Mouse (Mus musculus): ENCODE measurements around the gene Dhx38.

The Dhx38 gene

DNA sequence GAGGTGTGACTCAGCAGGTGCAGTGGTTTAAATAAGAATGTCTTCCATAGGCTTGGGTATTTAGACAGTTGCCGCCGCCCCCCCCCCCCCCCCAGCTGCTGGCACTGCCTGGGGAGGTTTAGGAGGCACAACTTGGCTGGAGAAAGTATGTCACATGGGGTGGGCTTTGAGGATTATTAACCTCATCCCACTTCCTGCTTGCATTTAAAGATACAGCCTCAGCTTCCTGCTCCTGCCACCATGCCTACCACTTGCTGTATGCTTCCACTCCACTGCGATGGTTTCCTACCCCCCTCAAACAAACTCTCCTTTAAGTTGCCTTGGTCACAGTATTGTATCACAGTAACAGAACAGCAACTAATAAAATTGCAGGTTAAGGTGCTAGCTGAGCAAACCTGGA is 21.6 kb downstream of the Dhx38 start:
- DNase-seq = no peak

DNA sequence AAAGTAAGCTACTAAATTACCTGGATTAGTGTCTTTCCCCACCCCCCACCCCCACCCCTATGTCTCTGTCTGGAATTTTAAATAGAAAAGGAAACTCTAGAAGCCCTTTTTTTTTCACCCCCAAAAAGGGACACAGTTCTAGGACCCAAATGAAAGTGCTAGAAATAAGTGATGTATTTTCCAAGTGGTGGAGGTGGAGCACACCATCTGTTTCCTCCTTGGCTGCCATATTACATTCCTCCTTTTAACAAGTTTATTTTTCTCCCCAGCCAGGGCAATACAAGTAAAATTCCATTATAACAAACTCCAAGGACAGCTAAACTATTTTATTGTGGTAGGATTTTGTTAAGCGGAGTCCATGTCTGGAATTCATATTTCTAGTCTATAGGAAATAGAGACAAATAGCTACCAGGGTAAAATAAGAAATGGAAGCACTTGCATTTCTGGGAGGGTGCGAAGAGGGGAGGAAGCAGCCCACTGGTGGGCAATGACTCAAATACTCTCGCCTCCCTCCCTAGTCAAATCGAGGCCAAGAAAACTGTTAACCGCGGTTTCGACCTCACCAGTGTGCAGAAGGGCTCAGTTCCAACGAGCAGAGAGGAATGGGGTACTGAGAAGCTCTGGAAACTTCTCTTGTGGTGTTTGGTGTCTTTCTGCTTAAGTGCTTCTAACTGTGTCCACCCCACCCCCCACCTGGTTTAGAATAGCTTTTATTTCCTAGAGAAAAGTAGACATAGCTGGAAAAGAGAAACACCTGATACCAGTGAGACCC is 22.7 kb downstream of the Dhx38 start:
- no peak for DNase-seq

GRCm38 (mm10) chr8:109542165-109542564 is 23.5 kb downstream of the Dhx38 start:
- DNase-seq = no peak

- DNase-seq = peak; percentile 67 to 82
Observed at GRCm38 (mm10) chr8:109536703-109537102, 29.0 kb downstream of the Dhx38 start.

DNA sequence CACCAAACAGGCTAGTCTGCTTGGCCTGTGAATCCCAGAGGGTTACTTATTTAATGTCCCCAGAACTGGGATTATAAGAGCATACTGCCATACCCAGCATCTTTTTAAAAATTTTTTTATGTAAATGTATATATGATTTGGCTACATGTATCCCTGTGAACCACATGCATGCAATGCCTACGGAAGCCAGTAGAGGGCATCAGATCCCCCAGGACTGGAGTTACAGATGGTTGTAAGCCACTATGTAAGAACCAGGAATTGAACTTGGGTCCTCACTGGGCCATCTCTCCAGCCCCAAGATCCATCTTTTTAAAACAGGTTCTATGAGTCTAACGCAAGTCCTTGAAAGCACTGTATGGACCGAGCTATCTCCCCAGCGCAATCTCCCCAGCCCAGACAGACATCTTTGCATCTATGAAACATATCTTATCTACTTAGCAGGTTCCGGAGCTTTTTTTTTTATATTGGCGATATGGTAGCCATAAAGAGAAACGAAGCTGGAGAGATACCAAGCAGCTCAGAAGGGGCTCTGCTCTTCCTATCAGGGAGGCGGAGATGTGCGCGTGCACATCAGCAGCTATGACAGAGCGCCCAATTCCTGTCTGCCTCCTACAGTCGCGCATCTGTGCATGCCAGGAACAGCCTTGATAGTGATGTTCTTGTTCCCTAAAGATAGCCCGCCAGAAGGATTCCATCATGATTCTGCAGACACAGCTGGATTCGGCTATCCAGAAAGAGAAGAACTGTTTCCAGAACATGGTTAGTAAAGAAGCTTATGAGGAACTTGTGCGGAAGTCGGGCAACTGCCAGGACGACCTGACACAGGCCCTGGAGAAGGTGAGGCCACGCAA is 30.3 kb downstream of the Dhx38 start:
- peak in 1 of 2 experiments; percentile 54 for DNase-seq

DNA sequence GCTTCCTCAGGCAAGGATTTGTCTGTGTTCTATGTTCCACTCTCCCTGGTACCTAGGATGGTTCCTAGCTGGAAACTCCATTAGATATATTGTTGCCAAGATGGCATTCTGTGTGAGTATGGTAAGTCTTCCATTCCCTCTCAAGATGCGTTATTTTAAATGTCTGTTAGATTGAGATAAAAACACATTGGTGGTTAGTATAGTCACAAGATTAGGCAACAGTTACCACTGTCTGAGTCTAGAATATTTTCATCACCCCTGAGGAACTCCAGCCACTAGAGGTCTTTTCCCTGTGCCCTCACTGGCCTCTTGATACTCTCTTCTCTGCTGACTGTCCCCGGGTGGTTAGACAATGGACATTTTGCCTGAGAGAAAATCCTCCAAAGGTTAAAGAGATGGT is 41.7 kb downstream of the Dhx38 start:
- no peak for DNase-seq

GRCm38 (mm10) chr8:109505560-109505959 is 60.1 kb downstream of the Dhx38 start:
- DNase-seq = no peak

DNA sequence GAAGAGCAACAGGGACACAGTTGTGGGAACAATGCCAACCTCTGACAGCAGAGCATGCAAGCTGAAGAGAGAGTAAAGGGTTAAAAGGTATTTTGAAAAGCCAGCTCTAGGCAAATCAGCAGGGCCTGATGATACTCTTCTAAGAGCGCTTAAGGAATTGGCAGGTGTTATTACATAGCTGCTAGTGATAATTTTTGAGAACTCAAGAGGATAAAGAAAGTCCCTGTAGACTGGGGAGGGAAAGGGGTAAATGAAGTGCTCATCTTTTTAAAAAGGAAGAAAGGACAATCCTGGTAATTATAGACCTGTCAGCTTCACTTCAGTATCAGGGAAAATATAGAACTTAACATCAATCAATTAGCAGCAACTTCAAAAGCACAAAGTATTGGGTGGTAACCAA is 62.1 kb downstream of the Dhx38 start:
- DNase-seq = no peak

GRCm38 (mm10) chr8:109499009-109499717 is 66.5 kb downstream of the Dhx38 start:
- DNase-seq = no peak

Measured in cerebellum, postnatal 25 days (tissue).